9 mouse cellular contexts compared by ENCODE assay signal in the genomic region with DNA sequence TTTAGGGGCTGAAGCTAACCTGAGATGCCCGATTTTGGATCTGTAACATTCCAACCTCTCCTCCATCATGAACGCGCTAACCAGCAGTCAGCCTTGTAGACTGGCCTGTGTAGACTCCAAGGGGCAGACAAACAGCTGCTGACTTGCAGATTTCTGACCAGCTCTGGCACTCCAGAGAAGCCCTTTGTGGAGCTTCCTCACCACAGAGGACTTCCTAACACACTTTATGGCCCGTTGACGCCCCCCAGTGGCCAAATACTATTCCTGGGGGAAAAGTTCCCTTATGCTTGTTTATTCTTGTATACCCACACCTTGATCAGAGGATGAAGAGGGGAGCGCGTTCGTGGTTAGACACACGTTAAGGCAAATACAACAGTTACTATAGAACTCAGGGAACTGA. TPM values are rescaled to one million over a fixed set of nuclear protein-coding genes. Genes with fewer than 3 reads are reported as not detected.
A peak's percentile ranks its signal among the peaks of the same experiment; 100 is the strongest.
DNase-seq lines count a peak whose midpoint lies in the region; ATAC-seq and TF ChIP-seq lines count a peak whose summit lies in the region.
"Had no signal": no experiment of that assay in that cellular context is flagged by ENCODE, and none has a peak within 500 bp of the region (broad histone marks: within the 10 kb centered on the region; RNA-seq: fewer than 3 reads in every experiment).

No protein-coding gene starts in this region.

- H3K27ac ChIP-seq in layer of hippocampus, adult 2 months = no peak overlapping the region
- H3K27ac ChIP-seq: lung, embryonic 15.5 days had no signal

- TF ChIP-seq CTCF in layer of hippocampus, adult 2 months (conservative IDR thresholded peaks at IDR 0.05) = peak; percentile 73

- intact Hi-C loops in heart, postnatal 36 days (cut with DNase I) = loop anchor here (1.0 kb wide), 1 partner anchor 56 kb away; no protein-coding TSS in a partner anchor

- peak; percentile 24 to 35 for DNase-seq in layer of hippocampus, adult 2 months (ENCODE audit: low spot score in 2 of 2)
- no peak for DNase-seq in layer of hippocampus, adult 9-10 months (ENCODE audit: low spot score)
- DNase-seq in MN1 (ENCODE audit: low spot score) (peak; percentile 54), liver (peak; percentile 78)
- DNase-seq in cerebellum, adult 8-10 months = peak; percentile 44
- DNase-seq in heart, postnatal 36 days = peak; percentile 52 to 69

- no peak overlapping the region for H3K4me3 ChIP-seq in layer of hippocampus, adult 2 months
- H3K4me3 ChIP-seq: lung, embryonic 15.5 days had no signal

- ATAC-seq in neutrophil, adult 5-6 weeks (ENCODE audit: extremely low read depth, insufficient number of reproducible peaks, low FRiP score, poor library complexity, severe bottlenecking) = peak; percentile 59; the same call in 1 of the 2 replicates
- ATAC-seq in erythroid progenitor cell, adult 5-6 weeks (replicated peaks; ENCODE audit: low FRiP score, poor library complexity, severe bottlenecking) = no peak

RNA-seq across cellular contexts. Expression of gene Rsbn1l, which starts 12.8 kb away (rescaled TPM):
- 10 to 100 TPM; 19.2 to 21.7 TPM for total RNA-seq in layer of hippocampus, adult 2 months (2021)
- total RNA-seq in heart, postnatal 36 days (2021) = 10 to 100 TPM; 13.6 to 15.2 TPM
- total RNA-seq in neutrophil, adult 5-6 weeks (2017) = 50.3 and 62.8 TPM in 2 replicates
- total RNA-seq in erythroid progenitor cell, adult 5-6 weeks (2015; ENCODE audit: low replicate concordance) = 47.2 and 60.4 TPM in 2 replicates
- 51.8 and 72.5 TPM in 2 replicates for total RNA-seq in erythroid progenitor cell, adult 5-6 weeks (2017; ENCODE audit: low replicate concordance)
